Mouse (Mus musculus) bone marrow macrophage, adult 2 months (primary cell): ENCODE measurements around the gene Rasal1. TPM values are rescaled to one million over a fixed set of nuclear protein-coding genes. Genes with fewer than 3 reads are reported as not detected.

Experiments used
- H3K27ac ChIP-seq: 2 replicates; pipeline ENCODE4 v1.5.1; 2012; ENCODE audit warnings: low read depth, low read length; ENCODE audit not compliant: insufficient read depth
- H3K4me1 ChIP-seq: 2 replicates; pipeline ENCODE4 v1.6.1; 2012; ENCODE audit warnings: low read length; ENCODE audit not compliant: control insufficient read depth, insufficient read depth
- H3K4me3 ChIP-seq: 2 replicates; pipeline ENCODE4 v1.5.1; 2012; ENCODE audit warnings: mild to moderate bottlenecking, low read length, moderate library complexity; ENCODE audit not compliant: insufficient read depth
- CTCF ChIP-seq: IDR thresholded peaks from 2 replicates; pipeline ENCODE4 v1.5.1; 2012; ENCODE audit warnings: low read depth, mild to moderate bottlenecking, low read length, moderate library complexity
- POLR2A ChIP-seq: IDR thresholded peaks from 2 replicates; pipeline ENCODE4 v1.6.1; 2012; ENCODE audit warnings: mild to moderate bottlenecking, low read depth, low read length, borderline replicate concordance
- polyA plus RNA-seq: library from polyadenylated mRNA; stranded (reverse); fragments of >200 nt; gene quantifications from 2 replicates; pipeline ENCODE4 v1.2.4, GENCODE M21; 2012; ENCODE audit not compliant: missing spikeins, insufficient read depth, insufficient read length

Rasal1 gene
- polyA plus RNA-seq, 1 experiment: not detected

DNA sequence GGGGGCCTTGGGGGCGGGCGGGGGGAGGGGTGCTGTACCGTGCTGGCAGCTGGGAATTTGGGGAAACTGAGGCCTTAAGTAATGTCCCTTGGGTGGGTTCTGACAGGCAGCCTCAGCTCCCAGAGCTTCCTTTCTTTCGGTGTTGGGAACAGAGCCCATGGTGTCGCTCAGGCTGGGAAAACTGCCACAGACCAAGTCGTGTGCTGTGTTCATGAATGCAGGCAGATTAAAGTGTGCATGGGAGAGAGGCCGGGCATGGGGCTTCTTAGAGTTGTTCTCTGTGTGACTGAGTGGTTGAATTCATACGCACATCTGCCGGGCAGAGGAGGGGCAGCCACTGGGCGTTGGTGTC is 26.8 kb upstream of the Rasal1 start:
- Histone ChIP-seq H3K27ac (no peak overlapping the region), H3K4me3 (no peak overlapping the region), H3K4me1 (no peaks in the 10 kb centered on the region)
- TF ChIP-seq POLR2A (no peak), CTCF (no peak)

DNA sequence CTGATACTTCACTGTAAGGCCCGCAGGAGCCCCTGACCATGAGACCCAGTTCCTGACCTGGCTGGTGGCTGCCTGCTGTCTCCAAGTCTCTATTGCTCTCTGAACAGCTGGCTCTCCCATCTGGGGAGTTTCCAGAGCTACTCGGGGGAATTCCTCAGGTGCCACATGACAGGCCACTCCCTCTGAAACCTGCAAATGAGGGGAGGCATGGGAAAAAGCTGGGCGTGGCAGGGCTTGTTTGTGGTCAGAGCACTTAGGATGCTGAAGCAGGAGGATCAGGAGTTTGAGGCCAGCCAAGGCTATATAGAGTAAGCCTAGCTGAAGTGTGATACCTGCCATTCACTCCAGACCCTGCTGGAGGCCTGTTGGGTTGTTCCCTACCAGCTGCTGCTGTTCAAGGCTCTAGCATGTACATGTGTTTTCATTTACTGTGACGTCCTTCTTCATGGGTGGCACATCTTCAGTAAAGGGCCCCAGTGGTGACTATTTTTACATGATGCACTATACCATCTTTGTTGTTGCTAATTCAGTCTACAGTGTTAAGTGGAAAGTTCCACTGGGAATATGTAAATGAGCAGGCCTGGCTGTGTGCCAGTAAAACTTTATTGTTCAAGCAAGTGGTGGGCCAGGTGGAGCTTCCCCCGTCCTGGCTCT is 26.3 kb upstream of the Rasal1 start:
- Histone ChIP-seq H3K27ac (no peak overlapping the region), H3K4me3 (no peak overlapping the region), H3K4me1 (no peaks in the 10 kb centered on the region)
- TF ChIP-seq POLR2A (no peak), CTCF (no peak)

DNA sequence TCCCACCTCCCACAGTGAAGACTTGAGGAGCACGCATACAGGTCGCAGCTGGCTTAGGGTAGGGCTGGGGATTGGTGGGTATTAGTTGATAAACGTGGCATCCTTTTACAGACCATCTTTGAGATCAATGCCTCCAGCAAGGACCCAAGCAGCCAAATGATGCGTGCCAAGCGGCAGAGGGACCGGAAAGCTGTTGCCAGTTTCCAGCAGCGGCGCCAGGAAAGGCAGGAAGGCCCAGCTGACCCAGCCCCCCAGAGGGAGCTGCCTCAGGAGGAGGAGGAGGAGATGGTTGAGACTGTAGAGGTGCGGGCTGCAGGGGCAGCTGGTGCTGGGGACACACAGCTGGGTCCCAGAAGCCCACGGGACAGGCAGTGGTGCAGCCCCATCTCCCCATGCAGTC is 24.2 kb upstream of the Rasal1 start:
- no peak overlapping the region for H3K27ac ChIP-seq
- TF ChIP-seq POLR2A (no peak), CTCF (no peak)
- H3K4me3 ChIP-seq: no peak overlapping the region
- H3K4me1 ChIP-seq: no peaks in the 10 kb centered on the region

DNA sequence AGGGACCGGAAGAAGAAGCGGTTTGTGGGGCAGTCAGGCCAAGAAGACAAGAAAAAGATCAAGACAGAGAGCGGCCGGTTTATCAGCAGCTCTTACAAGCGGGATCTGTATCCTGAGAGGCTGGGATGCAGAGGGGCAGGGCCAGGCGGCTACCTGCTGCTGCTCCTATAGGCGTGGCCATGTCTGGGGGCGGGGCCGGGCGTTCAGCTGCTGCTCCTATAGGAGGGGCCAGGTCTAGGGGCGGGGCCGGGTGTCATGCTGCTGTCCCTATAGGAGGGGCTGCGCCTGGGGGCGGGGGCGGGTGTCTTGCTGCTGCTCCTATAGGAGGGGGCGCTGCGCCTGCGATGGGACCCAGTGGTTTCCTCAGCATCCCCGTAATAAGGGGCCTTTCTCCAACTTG is 22.2 kb upstream of the Rasal1 start:
- Histone ChIP-seq H3K27ac (no peak overlapping the region), H3K4me1 (no peaks in the 10 kb centered on the region), H3K4me3 (no peak overlapping the region)
- TF ChIP-seq CTCF (no peak), POLR2A (no peak)

DNA sequence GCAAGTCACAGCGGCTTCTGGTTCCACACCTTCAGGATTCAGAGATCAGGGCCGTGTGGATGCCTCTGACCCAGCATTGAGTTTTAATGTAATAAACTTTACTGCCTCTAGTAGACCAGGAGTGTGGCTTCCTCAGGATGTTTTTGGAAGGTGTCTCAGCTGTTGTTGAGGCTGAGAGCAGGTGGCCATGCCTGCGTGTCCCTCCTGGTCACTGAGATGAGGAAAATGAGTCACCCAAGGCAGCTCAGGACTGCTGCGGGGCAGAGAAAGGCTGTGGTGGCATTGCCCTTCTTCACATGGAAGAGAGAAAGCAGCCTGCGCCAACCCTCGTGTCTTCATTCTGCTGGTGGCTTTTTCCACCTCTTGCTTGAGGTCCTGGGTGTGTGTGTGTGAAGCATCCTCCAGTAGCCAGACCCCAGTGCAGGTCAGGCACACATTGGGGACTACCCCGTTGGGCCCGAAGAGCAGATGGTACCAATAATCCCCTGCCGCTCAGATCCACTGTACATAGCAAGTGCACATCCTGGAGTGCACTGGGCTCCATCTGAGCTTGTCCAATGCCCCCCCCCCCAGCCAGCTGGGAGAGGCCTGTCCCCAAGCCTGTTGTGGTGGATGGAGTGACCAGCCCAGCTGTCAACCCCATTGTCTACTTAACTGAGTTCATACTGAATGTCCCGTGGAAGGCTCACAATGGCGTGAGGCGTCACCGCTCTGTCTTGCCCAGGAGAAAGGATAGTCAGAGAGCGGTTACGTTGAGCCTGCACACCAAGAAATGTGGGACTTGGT is 20.9 kb upstream of the Rasal1 start:
- no peak overlapping the region for H3K4me3 ChIP-seq
- H3K27ac ChIP-seq: no peak overlapping the region
- H3K4me1 ChIP-seq: no peaks in the 10 kb centered on the region
- no peak for TF ChIP-seq POLR2A

DNA sequence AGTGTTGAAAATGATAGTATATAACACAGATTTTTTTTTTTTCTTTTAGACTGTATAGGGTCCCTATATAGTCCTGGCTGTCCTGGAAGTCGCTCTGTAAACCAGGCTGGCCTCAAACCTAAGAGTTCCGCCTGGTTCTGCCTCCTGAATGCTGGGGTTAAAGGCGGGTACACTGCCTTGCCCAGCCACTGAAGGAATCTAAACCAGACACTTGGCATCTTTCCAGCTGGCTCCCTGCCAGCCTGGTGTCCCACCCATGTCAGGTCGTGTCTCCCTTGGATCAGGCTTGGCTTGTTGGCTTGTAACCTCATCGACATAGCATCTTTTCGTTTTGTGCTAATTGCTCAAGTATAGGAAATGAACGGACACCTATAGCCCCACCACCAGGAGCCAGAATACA is 20.0 kb upstream of the Rasal1 start:
- TF ChIP-seq POLR2A: no peak
- no peak for TF ChIP-seq CTCF
- H3K4me3 ChIP-seq: no peak overlapping the region
- H3K4me1 ChIP-seq: no peaks in the 10 kb centered on the region
- H3K27ac ChIP-seq: no peak overlapping the region

DNA sequence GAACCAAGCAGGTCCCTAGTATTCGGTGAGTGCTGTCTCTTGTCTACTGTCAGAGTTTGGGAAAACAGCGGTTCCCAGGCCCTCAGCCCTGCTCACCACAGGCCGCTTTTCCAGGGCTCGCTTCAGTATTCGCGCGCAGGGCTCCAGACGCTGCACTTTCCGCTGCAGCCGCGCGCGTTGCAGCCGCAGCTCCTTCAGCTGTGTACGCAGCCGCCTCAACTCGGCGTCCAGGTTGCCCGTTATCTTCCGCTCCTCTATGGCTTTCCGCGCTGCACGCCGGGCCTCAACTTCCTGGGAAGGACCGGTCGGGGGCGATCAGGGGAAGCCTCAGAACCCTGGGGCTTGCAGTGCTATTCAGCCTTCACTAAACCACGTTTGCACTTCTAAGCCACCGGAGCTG is 17.5 kb upstream of the Rasal1 start:
- Histone ChIP-seq H3K4me1 (no peaks in the 10 kb centered on the region), H3K4me3 (no peak overlapping the region), H3K27ac (no peak overlapping the region)
- TF ChIP-seq CTCF (no peak), POLR2A (no peak)

DNA sequence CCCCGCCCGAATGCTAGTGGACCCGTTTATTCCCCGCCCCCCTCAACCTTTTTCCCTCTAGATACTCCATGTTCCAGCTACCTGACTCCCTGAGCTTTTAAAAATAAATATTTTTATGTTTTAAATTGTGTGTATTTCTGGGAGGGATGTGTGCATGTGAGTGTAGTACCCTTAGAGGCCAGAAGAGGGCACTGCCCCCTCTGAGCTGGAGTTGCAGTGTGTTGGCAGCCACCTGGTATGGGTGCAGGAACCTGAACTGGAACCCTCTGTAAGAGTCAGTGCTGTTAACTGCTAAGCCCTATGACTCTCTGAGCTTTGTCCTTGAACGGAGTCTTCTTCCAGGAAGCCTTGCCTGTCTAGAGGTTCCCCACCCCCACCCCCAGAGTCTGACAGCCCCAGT is 16.7 kb upstream of the Rasal1 start:
- TF ChIP-seq CTCF: no peak
- TF ChIP-seq POLR2A: no peak
- H3K27ac ChIP-seq: no peak overlapping the region
- H3K4me1 ChIP-seq: no peaks in the 10 kb centered on the region
- no peak overlapping the region for H3K4me3 ChIP-seq

DNA sequence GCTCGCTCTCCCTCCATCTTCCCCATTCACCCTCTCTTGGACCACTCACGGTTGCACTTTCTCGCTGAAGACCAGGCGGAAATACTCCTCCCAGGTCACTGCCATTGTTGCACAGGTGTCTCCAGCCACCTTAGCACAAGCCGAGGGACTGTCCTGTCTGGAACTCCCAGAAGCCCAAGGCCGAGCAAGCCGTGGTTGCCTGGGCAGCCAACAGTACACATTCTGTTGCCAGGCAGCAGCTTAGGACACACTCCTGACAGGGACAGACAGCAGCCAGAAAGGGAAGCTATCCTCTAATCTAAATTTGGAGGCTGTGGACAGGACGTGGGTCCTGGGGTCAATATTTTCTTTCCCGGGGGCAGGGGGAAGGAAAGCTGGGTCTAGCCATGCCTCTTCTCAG is 14.5 kb upstream of the Rasal1 start, which contains the start of gene Cfap73:
Gene Cfap73 (minus strand): TSS at position 105 of the 400 bp plus-strand sequence.
- Histone ChIP-seq H3K27ac (no peak within 1 kb of the TSS), H3K4me1 (no peaks in the 10 kb centered on the region), H3K4me3 (no peak within 1 kb of the TSS)
- TF ChIP-seq CTCF (no peak), POLR2A (no peak)

DNA sequence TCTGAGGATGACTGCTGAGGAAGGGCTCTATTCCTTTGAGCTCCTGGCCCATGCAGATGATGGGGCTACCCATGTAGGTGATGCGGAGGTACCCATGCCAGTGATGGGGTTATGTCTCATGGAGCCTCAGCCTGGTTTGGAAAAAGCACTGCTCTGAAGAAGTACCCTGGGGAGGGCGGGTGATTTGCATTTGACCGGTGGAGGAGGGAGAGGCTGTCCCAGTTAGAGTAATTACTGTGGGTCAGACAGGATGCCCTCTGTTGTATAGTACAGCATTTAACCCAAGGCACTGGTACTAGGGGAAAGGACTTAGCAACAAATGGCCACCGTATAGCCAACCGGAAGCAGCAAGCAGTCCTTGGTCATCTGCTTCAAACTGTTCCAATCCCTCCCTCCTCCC is 13.8 kb upstream of the Rasal1 start:
- TF ChIP-seq CTCF (no peak), POLR2A (no peak)
- no peaks in the 10 kb centered on the region for H3K4me1 ChIP-seq
- H3K4me3 ChIP-seq: no peak overlapping the region

More for the DNA sequence above, 13.8 kb upstream of the Rasal1 start:
- no peak overlapping the region for H3K27ac ChIP-seq
